Mouse (Mus musculus): ENCODE data around the gene Tmem50a.

DNA sequence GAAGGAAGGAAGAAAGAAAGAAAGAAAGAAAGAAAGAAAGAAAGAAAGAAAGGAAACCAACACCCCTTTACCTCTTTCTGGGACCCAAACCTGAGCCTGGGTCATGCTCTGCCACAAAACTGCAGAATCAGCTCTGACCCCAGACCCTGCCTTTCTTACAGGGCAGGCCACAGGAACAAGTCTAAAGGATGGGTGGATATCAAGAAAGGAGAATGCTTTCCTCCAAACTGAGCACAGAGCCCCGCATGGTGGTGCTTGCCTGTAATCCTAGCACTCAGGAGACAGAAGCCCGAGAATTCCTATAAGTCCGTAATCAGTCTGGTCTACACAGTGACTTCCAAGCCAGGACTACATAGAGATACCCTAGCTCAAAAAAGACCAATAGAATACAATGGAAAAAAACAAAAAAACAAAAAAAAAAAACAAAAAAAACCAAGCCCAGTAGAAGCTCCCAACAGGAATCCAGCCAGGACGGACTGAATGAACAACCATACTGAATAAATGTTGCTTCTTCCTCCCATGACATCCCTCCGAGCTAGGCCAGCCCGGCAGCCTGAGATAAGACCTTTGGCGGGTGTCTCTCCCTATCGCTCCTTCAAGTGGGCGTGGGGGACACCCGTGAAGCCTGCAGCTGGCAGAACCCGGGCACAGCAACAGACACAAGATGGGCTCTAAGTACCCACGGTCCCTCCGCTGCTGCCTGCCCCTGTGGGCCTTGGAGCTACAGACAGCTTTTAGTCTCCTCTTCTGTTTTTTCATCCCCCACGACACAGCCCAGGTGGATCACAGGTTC, 50.7 kb downstream of the Tmem50a start, which contains the start of gene Rhd:
- TF ChIP-seq POLR2A (IDR thresholded peaks at IDR 0.05; ENCODE audit: borderline replicate concordance, low read depth, low read length) (no peak), CTCF (IDR thresholded peaks at IDR 0.05; ENCODE audit: low read depth, low read length) (no peak)
